Mouse (Mus musculus): ENCODE data around the gene Gm21987. TPM values are rescaled to one million over a fixed set of nuclear protein-coding genes. Genes with fewer than 3 reads are reported as not detected.
A peak's percentile ranks its signal among the peaks of the same experiment; 100 is the strongest.

The Gm21987 gene
- polyA plus RNA-seq, 1 experiment from 2014 or later = not detected

DNA sequence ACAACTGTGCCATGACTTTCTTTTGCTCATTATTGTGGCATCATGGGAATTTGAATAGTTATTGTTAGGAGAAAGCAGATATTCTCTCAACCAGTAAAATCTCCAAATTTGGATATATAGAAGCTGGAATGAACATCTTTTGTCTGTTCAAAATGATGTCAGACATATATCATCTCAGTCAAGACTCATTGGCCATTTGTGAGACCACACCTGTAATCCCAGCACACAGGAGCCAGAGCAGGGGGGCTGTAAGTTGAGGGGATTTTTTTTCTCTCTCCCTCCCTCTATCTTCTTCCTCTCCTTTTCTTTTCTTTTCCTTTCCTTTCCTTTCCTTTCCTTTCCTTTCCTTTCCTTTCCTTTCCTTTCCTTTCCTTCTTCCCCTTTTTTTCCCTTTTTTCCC, 6.0 kb downstream of the Gm21987 start:
- Histone ChIP-seq H3K4me2 (no peak overlapping the region), H3K36me3 (peaks cover 47% of the 10 kb centered on the region), H3K4me1 (replicated peaks) (peaks cover 6% of the 10 kb centered on the region), H3K27me3 (no peaks in the 10 kb centered on the region), H3K9me3 (no peaks in the 10 kb centered on the region), H3K4me3 (no peak overlapping the region), H3K9ac (no peak overlapping the region), H3K27ac (no peak overlapping the region)
- no peak for ATAC-seq (ENCODE audit: low FRiP score)

DNA sequence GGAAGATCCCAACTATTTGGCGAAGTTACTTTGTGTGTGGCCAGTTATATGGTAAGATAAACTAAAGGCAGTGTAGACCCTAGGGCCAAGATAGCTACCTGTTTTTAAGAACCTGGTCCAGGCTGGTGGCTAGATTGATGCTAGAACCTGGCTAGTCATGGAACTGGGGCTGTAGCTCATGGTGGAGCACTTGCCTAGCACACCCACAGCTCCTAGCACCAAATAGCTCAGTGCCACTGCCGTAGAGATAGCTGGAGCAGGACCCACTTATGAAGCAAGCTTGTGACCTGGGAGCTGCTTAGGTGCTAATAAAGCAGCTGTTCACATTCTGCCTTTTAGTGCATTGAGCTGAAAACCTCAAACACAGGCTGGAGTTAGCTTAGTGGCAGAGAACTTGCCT, 6.8 kb downstream of the Gm21987 start:
- 98% methylated on average over 2 of the region's 2 CpGs for WGBS
- Histone ChIP-seq H3K9ac (no peak overlapping the region), H3K4me3 (no peak overlapping the region), H3K9me3 (no peaks in the 10 kb centered on the region), H3K27ac (no peak overlapping the region), H3K27me3 (no peaks in the 10 kb centered on the region), H3K36me3 (peaks cover 50% of the 10 kb centered on the region), H3K4me2 (no peak overlapping the region), H3K4me1 (replicated peaks) (no peaks in the 10 kb centered on the region; the same call in 1 of the 2 replicates)
- ATAC-seq (ENCODE audit: low FRiP score) = no peak

DNA sequence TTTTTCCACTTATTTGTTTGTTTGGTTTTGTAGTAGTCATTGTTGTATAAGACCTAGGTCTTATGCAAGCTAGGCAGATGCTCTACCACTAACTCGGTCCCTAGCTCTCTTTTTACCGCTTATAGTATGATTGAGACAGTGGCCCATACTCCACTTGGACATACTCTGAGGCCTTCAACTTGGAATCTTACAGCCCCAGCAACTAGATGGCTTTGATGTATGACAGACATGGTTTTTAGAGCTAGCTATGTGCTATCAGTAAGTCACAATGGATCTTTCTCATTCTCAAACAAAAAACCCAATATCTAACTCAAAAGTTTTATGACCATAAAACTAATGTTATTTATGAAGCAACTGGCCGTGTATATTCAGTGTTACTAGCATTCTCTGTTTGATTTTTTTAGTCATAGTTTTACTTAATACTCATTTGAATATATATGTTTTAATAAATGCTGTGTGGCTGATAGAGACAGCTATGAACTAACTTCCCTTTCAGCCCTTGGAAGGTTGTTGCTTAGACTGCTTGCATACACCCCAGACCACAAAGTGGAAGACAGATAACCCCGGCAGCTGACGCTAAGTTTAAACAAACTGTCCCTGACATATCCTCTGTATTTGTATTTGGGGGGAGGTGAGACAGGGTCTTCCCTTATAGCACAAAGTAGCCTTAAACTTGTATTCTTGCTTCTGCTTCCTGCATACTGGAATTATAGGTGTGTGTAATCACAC, 7.5 kb downstream of the Gm21987 start:
- H3K4me3 ChIP-seq = no peak overlapping the region
- ATAC-seq (ENCODE audit: low FRiP score) = no peak

DNA sequence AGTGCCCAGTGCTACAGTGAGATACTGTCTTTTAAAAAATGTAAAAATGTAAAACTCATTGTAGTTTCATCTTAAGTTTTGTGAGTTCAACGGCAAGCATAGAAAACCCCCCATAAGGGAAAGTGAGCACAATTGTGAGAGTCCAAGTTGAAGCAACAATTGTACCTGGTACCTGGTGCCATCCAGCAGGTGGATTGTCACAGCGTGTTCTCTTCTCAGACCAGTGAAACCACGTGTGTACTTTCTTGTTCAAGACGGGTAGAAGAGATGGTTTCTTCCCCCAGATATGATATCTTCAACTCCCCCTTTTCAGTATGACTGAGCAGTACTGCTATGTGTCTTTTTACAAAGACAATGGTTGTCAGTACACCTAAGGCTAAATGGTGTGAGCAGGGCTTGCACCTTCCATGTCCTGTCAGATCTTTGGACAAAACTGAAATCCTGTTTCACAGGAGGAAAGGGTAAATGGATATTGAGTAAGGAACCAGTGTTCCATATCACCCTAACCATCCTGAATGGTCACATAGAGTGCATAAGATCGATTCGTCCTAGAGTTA, 11.5 kb downstream of the Gm21987 start:
- Histone ChIP-seq H3K9ac (no peak overlapping the region), H3K36me3 (peaks cover 15% of the 10 kb centered on the region), H3K27me3 (no peaks in the 10 kb centered on the region), H3K27ac (no peak overlapping the region), H3K4me3 (no peak overlapping the region), H3K4me1 (replicated peaks) (peaks cover 5% of the 10 kb centered on the region), H3K9me3 (no peaks in the 10 kb centered on the region), H3K4me2 (no peak overlapping the region)
- 94% methylated on average over 6 of the region's 6 CpGs for WGBS
- no peak for ATAC-seq (ENCODE audit: low FRiP score)

More for the DNA sequence above, 7.5 kb downstream of the Gm21987 start:
- H3K4me1 ChIP-seq (replicated peaks) = no peaks in the 10 kb centered on the region
- WGBS = 92% methylated on average over 5 of the region's 5 CpGs
- no peak overlapping the region for H3K27ac ChIP-seq
- no peak overlapping the region for H3K4me2 ChIP-seq
- no peak overlapping the region for H3K9ac ChIP-seq
- H3K27me3 ChIP-seq = no peaks in the 10 kb centered on the region
- no peaks in the 10 kb centered on the region for H3K9me3 ChIP-seq
- peaks cover 45% of the 10 kb centered on the region for H3K36me3 ChIP-seq

DNA sequence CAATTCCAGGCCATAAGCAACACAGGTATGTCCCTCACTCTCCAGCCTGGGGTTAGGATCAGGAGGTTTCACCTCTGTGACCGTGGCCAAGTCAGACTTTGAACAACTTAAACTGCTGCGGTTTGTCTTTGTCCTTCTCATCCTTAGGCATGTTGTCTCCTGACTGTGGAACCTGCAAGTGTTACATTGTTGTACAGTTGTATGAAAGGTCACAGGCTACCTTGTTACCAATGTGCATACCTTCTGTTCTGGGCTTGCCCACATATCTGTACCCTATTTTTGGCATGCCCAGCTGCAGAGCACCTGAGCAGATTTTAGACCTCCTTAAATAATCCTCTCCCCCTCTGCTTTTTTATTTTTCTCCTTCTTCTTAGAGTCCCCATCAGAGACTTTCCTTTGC, 12.4 kb downstream of the Gm21987 start:
- 98% methylated on average over 2 of the region's 2 CpGs for WGBS
- H3K9me3 ChIP-seq = no peaks in the 10 kb centered on the region
- ATAC-seq (ENCODE audit: low FRiP score) = no peak

DNA sequence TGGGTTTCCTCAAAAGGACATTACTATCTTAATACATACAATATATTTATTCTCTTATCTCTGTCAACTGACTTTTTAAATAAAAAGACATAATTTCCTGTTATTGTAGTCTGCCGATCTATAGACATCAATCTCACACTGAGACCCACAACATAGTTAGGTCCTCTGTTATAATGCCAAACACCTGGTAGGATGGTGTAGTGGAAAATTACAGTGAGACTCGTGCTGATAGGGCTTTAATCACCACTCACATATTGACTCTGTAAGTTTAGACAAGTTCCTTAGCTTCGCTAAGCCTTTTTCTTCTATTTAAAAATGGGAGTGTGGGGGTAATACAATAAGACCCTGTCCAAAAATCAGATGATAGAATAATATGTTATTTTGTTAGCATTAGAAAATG, 13.0 kb downstream of the Gm21987 start:
- H3K9ac ChIP-seq = no peak overlapping the region
- no peaks in the 10 kb centered on the region for H3K27me3 ChIP-seq
- WGBS = 76% methylated on average over 3 of the region's 3 CpGs
- H3K9me3 ChIP-seq = no peaks in the 10 kb centered on the region
- peaks cover 12% of the 10 kb centered on the region for H3K36me3 ChIP-seq
- no peak overlapping the region for H3K27ac ChIP-seq
- peaks cover 5% of the 10 kb centered on the region for H3K4me1 ChIP-seq (replicated peaks)
- H3K4me2 ChIP-seq = no peak overlapping the region
- H3K4me3 ChIP-seq = no peak overlapping the region
- no peak for ATAC-seq (ENCODE audit: low FRiP score)

More for the DNA sequence above, 12.4 kb downstream of the Gm21987 start:
- no peak overlapping the region for H3K4me3 ChIP-seq
- peaks cover 5% of the 10 kb centered on the region for H3K4me1 ChIP-seq (replicated peaks)
- H3K9ac ChIP-seq = no peak overlapping the region
- H3K36me3 ChIP-seq = peaks cover 12% of the 10 kb centered on the region
- H3K27me3 ChIP-seq = no peaks in the 10 kb centered on the region
- no peak overlapping the region for H3K27ac ChIP-seq
- no peak overlapping the region for H3K4me2 ChIP-seq

DNA sequence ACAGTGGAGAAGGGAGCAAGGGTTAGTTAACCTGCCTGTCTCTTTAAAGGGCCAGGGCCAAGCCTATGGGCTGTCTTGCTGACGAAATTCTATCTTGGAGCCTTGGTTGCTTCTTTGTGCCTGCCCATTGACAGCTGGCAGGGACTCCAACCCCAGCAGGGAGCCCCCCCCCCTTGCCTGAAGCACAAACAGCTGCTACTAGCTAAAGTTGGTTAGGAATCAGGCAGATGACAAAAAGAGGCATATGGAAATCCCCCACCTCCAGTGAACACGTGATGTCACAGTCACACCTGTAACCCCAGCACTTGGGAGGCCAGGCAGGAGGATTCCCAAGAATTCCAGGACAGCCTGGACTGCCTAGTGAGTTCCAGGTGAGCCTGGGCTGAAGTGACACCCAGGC, 13.5 kb downstream of the Gm21987 start:
- Histone ChIP-seq H3K9ac (no peak overlapping the region), H3K9me3 (no peaks in the 10 kb centered on the region), H3K4me3 (no peak overlapping the region), H3K27me3 (no peaks in the 10 kb centered on the region), H3K36me3 (peaks cover 12% of the 10 kb centered on the region), H3K4me1 (replicated peaks) (peaks cover 5% of the 10 kb centered on the region), H3K27ac (no peak overlapping the region), H3K4me2 (no peak overlapping the region)
- 19% methylated on average over 2 of the region's 2 CpGs for WGBS
- ATAC-seq (ENCODE audit: low FRiP score) = 0 out of 2 replicates have a peak, but pooled peaks have one; percentile 52

DNA sequence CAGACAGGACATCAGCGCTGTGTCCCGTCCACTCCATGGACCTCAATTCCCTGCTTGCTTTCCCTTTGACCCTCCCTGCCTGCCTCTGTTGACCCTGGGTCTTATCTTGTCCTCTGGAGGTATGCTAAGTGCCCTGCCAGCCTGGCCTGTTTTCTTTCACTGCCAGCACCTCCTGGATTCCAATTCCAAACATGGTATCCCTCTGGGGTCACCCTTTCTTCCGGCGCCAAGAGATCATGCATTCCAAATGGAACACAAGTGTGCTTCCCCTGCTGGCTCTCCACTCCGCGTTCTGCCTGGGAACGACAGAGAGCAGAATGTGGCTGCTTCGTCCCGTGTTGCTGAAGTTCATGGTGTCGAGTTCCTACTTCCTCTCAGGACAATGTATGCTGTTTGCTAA, 15.1 kb downstream of the Gm21987 start, which contains the start of gene Popdc2:
Popdc2 (plus strand) TSS at position 277 of the 400 bp plus-strand sequence.
- Histone ChIP-seq H3K9me3 (no peaks in the 10 kb centered on the region), H3K27me3 (no peaks in the 10 kb centered on the region), H3K4me2 (no peak within 1 kb of the TSS), H3K9ac (no peak within 1 kb of the TSS), H3K36me3 (peaks cover 8% of the 10 kb centered on the region), H3K4me1 (replicated peaks) (peaks cover 5% of the 10 kb centered on the region), H3K4me3 (no peak within 1 kb of the TSS), H3K27ac (no peak within 1 kb of the TSS)
- WGBS = 74% methylated on average over 10 of the region's 10 CpGs
- ATAC-seq (ENCODE audit: low FRiP score) = no peak

DNA sequence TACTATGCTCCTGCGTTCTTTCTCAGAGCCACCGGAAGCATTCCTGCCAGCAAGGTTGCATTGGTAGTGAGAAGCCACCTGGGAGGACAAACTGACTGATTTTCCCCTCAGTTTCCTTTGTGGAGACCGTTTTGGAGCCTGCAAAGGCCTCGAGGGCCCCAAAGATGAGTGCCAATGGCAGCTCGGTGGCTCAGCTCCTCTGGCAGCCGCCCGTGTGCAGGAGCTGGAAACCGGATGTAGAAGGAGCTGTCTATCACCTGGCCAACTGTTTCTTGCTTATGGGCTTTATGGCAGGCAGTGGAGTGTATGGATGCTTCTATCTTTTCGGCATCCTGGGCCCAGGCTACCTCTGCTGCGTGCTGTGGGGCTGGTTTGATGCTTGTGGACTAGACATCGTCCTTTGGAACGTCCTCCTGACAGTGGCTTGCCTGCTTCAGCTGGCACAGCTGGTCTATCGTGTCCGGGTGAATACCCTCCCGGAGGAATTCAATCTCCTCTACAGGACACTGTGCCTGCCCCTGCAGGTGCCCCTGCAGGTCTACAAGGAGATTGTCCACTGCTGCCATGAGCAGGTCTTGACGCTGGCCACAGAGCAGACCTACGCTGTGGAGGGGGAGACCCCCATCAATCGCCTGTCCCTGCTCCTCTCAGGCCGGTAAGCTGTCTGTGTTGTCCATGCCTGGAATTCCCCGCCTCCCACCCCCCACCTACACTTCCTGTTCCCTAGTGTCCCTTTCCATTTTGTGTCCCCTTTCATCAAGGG, 15.8 kb downstream of the Gm21987 start:
- no peaks in the 10 kb centered on the region for H3K9me3 ChIP-seq
- H3K4me3 ChIP-seq = no peak overlapping the region
- H3K9ac ChIP-seq = no peak overlapping the region
- peaks cover 4% of the 10 kb centered on the region; the same call in 1 of the 2 replicates for H3K36me3 ChIP-seq
- no peaks in the 10 kb centered on the region for H3K27me3 ChIP-seq
- H3K4me2 ChIP-seq = no peak overlapping the region
- ATAC-seq (ENCODE audit: low FRiP score) = no peak
- H3K27ac ChIP-seq = no peak overlapping the region
- peaks cover 5% of the 10 kb centered on the region for H3K4me1 ChIP-seq (replicated peaks)
- 85% methylated on average over 20 of the region's 20 CpGs for WGBS

DNA sequence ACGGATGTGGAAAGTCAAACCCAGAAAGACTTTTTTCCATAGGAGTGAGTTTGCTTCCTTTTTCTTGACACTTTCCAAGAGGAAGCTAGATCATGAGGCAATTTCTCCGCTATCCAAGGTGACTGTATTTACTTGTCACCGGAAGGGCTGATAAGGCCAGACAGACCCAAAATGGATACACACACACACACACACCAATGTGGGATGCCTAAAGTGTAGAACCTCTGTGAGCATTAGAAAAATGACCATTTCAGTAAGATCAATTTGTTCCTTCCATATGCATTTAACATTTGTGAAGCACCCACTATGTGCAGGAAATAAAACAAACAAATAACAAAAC, 16.4 kb downstream of the Gm21987 start:
- Histone ChIP-seq H3K36me3 (no peaks in the 10 kb centered on the region), H3K9me3 (no peaks in the 10 kb centered on the region), H3K27ac (no peak overlapping the region), H3K27me3 (no peaks in the 10 kb centered on the region), H3K4me1 (replicated peaks) (peaks cover 5% of the 10 kb centered on the region), H3K9ac (no peak overlapping the region), H3K4me3 (no peak overlapping the region), H3K4me2 (no peak overlapping the region)
- WGBS = 82% methylated on average over 3 of the region's 3 CpGs
- no peak for ATAC-seq (ENCODE audit: low FRiP score)

DNA sequence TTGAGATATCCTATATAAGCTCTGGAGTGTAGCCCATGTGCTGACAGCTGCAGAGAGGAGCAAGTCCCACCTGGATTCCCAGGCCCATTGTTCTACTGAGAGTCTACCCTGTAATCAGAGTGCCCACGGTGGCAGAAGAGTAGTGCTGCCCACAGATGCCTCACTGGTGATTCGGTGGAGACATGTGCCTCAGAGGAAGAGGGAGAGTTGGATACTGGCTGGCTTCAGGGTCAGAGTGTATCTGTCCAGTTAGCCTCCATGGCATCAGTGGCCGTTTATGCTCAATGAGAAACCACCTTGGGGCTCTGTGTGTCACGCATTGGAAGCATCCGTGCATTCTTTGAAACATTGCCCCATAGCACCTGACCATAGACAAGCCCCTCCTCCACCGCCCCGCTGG, 16.8 kb downstream of the Gm21987 start:
- no peak for ATAC-seq (ENCODE audit: low FRiP score)
- 86% methylated on average over 7 of the region's 7 CpGs for WGBS
- Histone ChIP-seq H3K27me3 (no peaks in the 10 kb centered on the region), H3K27ac (no peak overlapping the region), H3K36me3 (no peaks in the 10 kb centered on the region), H3K9ac (no peak overlapping the region), H3K4me2 (no peak overlapping the region), H3K4me3 (no peak overlapping the region), H3K4me1 (replicated peaks) (peaks cover 5% of the 10 kb centered on the region), H3K9me3 (no peaks in the 10 kb centered on the region)

DNA sequence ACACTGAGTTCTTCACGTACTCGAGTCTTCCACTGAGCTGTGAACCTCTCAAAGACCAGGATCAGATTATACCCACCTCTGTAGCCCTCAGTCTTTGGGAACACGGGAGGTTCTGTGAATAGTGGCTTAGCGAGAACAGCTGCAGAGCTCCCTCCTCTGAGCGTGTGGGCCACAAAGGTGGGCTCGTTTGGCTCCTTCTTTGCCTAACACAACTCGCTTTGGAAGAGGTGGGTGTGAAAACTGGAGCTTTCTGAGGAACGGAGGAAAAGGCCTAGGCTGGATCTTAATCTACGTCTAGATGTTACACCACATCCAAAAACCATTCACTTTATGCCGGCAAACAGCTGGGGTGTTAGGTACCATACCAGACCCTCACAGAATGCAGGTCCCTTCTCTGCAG, 18.6 kb downstream of the Gm21987 start:
- no peak overlapping the region for H3K27ac ChIP-seq
- no peaks in the 10 kb centered on the region for H3K9me3 ChIP-seq
- H3K4me3 ChIP-seq = no peak overlapping the region
- no peak overlapping the region for H3K9ac ChIP-seq
- peaks cover 2% of the 10 kb centered on the region for H3K4me1 ChIP-seq (replicated peaks)
- no peak for ATAC-seq (ENCODE audit: low FRiP score)
- no peaks in the 10 kb centered on the region for H3K27me3 ChIP-seq
- 91% methylated on average over 10 of the region's 10 CpGs for WGBS
- no peaks in the 10 kb centered on the region for H3K36me3 ChIP-seq
- H3K4me2 ChIP-seq = no peak overlapping the region
